Mouse (Mus musculus) liver, adult 2 months (tissue): ENCODE results near the gene Dpy19l1.

Source experiments
- CTCF ChIP-seq: fragments of 200-500 bp; IDR thresholded peaks from 2 replicates; pipeline ENCODE4 v1.5.1; 2011; ENCODE audit warnings: low read depth, low read length, control low read depth
- POLR2A ChIP-seq: fragments of 200-500 bp; IDR thresholded peaks from 2 replicates; pipeline ENCODE4 v1.6.1; 2011; ENCODE audit warnings: low read length, control low read depth; ENCODE audit not compliant: insufficient read depth; ENCODE audit errors: extremely low read depth

- TF ChIP-seq CTCF = no peak
- no peak for TF ChIP-seq POLR2A
These were observed 52.4 kb downstream of the Dpy19l1 start for GRCm38 (mm10) chr9:24450524-24450923.
